In the genomic region with DNA sequence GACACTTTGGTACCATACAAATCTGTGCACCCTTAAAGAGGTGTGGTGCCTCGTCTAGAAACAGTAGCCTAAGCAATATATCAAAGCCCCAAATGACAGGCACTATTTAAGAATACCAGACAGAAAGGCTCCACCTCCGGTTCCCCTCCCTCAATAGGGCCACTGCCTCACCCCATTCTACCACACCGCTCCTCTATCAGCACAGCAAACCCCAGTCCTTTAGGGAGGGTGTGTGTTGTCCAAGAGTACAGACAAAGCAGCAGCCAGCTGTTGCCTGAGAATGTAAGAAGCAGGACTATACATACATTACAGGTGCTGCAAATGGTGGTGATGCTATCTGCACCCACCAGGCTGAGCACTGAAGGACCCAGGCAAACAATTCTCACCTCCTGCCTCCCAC, we compare ENCODE assay signal across 26 mouse cellular contexts. TPM values are rescaled to one million over a fixed set of nuclear protein-coding genes. Genes with fewer than 3 reads are reported as not detected.
A peak's percentile ranks its signal among the peaks of the same experiment; 100 is the strongest.
DNase-seq lines count a peak whose midpoint lies in the region; ATAC-seq and TF ChIP-seq lines count a peak whose summit lies in the region.
"Had no signal": no experiment of that assay in that cellular context is flagged by ENCODE, and none has a peak within 500 bp of the region (broad histone marks: within the 10 kb centered on the region; RNA-seq: fewer than 3 reads in every experiment).

No protein-coding gene starts in this region.

- H3K4me1 ChIP-seq in MEL (ENCODE audit: control insufficient read depth in 1 of 2, insufficient read depth in 2 of 2, low read length in 2 of 2): peaks cover 7 to 21% of the 10 kb centered on the region in 2 experiments
- H3K4me1 ChIP-seq in liver, embryonic 15.5 days (replicated peaks): peaks cover 31% of the 10 kb centered on the region
- no peaks in the 10 kb centered on the region for H3K4me1 ChIP-seq in kidney, adult 2 months (ENCODE audit: control insufficient read depth, insufficient read depth, low read length)
- H3K4me1 ChIP-seq: forebrain, embryonic 15.5 days; hindbrain, embryonic 10.5 days; hindbrain, embryonic 15.5 days; midbrain, embryonic 12.5 days; neural tube, embryonic 13.5 days had no signal

- no peak for TF ChIP-seq RAD21 in MEL (IDR thresholded peaks at IDR 0.05; ENCODE audit: low read depth, low read length)

- DNase-seq in CD4-positive, CD25-positive, alpha-beta regulatory T cell, adult 2 months (ENCODE audit: low read depth, low spot score): peak; percentile 3
- DNase-seq in MEL (ENCODE audit: low read depth, low spot score): no peak
- no peak for DNase-seq in kidney, adult 2 months
- DNase-seq in cerebellum, adult 9-10 months: no peak
- no peak for DNase-seq in yolk sac, embryonic 10.5 days (ENCODE audit: low spot score)
- DNase-seq: adrenal gland, postnatal 14 days; cerebellum, adult 11 months; cerebellum, adult 9-11 months; gastrocnemius, adult 2 months; gastrocnemius, postnatal 36 days; heart, postnatal 14 days; kidney, adult 8-10 months; kidney, postnatal 4 days; left cerebral cortex, postnatal 4 days; lung, embryonic 14.5 days had no signal

- H3K36me3 ChIP-seq in MEL (ENCODE audit: control insufficient read depth in 1 of 2, insufficient read depth in 2 of 2, low read length in 2 of 2): peaks cover 0 to 28% of the 10 kb centered on the region in 2 experiments; a peak in 2 of 4 replicates
- no peaks in the 10 kb centered on the region; the same call in 1 of the 2 replicates for H3K36me3 ChIP-seq in liver, embryonic 15.5 days (replicated peaks)
- no peaks in the 10 kb centered on the region for H3K36me3 ChIP-seq in kidney, adult 2 months (ENCODE audit: control insufficient read depth, insufficient read depth, low read length)
- H3K36me3 ChIP-seq: forebrain, embryonic 10.5 days; forebrain, embryonic 15.5 days; hindbrain, embryonic 10.5 days; hindbrain, embryonic 15.5 days; midbrain, embryonic 12.5 days; neural tube, embryonic 13.5 days had no signal

- 40% methylated on average over 3 of the region's 3 CpGs for WGBS in liver, embryonic 15.5 days (ENCODE audit: insufficient replicate concordance)
- WGBS in kidney, adult 2 months: 61% methylated on average over 3 of the region's 3 CpGs

- H3K27me3 ChIP-seq in MEL (ENCODE audit: control insufficient read depth in 1 of 2, insufficient read depth in 2 of 2, low read length in 2 of 2): no peaks in the 10 kb centered on the region
- no peaks in the 10 kb centered on the region for H3K27me3 ChIP-seq in liver, embryonic 15.5 days
- H3K27me3 ChIP-seq in kidney, adult 2 months (replicated peaks; ENCODE audit: control insufficient read depth, insufficient read depth, low read length): no peaks in the 10 kb centered on the region
- H3K27me3 ChIP-seq: CH12.LX; forebrain, embryonic 15.5 days; hindbrain, embryonic 15.5 days; midbrain, embryonic 12.5 days; neural tube, embryonic 13.5 days had no signal

- no peaks in the 10 kb centered on the region for H3K9me3 ChIP-seq in MEL (replicated peaks; ENCODE audit: insufficient read depth, low read length)
- no peaks in the 10 kb centered on the region for H3K9me3 ChIP-seq in liver, embryonic 15.5 days (replicated peaks)
- H3K9me3 ChIP-seq: forebrain, embryonic 10.5 days; forebrain, embryonic 15.5 days; hindbrain, embryonic 10.5 days; hindbrain, embryonic 15.5 days; midbrain, embryonic 12.5 days; neural tube, embryonic 13.5 days had no signal

- H3K9ac ChIP-seq in MEL (ENCODE audit: control insufficient read depth, low read depth, low read length, poor library complexity, severe bottlenecking): no peak overlapping the region
- no peak overlapping the region for H3K9ac ChIP-seq in liver, embryonic 15.5 days
- H3K9ac ChIP-seq: forebrain, embryonic 15.5 days; hindbrain, embryonic 15.5 days; lung, embryonic 14.5 days; midbrain, embryonic 12.5 days; neural tube, embryonic 13.5 days had no signal

- H3K79me2 ChIP-seq in MEL (ENCODE audit: control insufficient read depth, insufficient read depth, low read length, poor library complexity): no peaks in the 10 kb centered on the region

- TF ChIP-seq EP300 in MEL (IDR thresholded peaks at IDR 0.05; ENCODE audit: low read depth in 1 of 2, low read length in 2 of 2): no peak

- TF ChIP-seq POLR2A in MEL (IDR thresholded peaks at IDR 0.05; ENCODE audit: control insufficient read depth in 1 of 2, insufficient read depth in 1 of 2, low read depth in 1 of 2, low read length in 2 of 2, poor library complexity in 1 of 2): no peak
- TF ChIP-seq POLR2A in kidney, adult 2 months (IDR thresholded peaks at IDR 0.05; ENCODE audit: low read depth, low read length): no peak

- peak; percentile 24 for ATAC-seq in inflammation-experienced regulatory T-cells, adult 6 months
- 0 out of 2 replicates have a peak, but pooled peaks have one; percentile 41 for ATAC-seq in liver, embryonic 15.5 days (ENCODE audit: insufficient read depth)
- ATAC-seq: forebrain, embryonic 15.5 days; Patski had no signal

- TF ChIP-seq CTCF in MEL (IDR thresholded peaks at IDR 0.05 in 2 of 3, conservative IDR thresholded peaks at IDR 0.05 in 1 of 3; ENCODE audit: control insufficient read depth in 1 of 3, insufficient read depth in 1 of 3, low read depth in 2 of 3, low read length in 3 of 3, poor library complexity in 1 of 3, severe bottlenecking in 1 of 3): no peak
- no peak for TF ChIP-seq CTCF in kidney, adult 2 months (conservative IDR thresholded peaks at IDR 0.05; ENCODE audit: insufficient read depth, insufficient read length, low read depth, low read length)

- H3K4me2 ChIP-seq in liver, embryonic 15.5 days: peak overlapping the region; percentile 55; the same call in 1 of the 2 replicates
- H3K4me2 ChIP-seq: forebrain, embryonic 15.5 days; hindbrain, embryonic 15.5 days; lung, embryonic 14.5 days; midbrain, embryonic 12.5 days; neural tube, embryonic 13.5 days had no signal

- 0 out of 2 replicates have a peak overlapping the region, but pooled peaks have one; percentile 34 for H3K27ac ChIP-seq in MEL (ENCODE audit: control insufficient read depth, low read depth, low read length)
- H3K27ac ChIP-seq in liver, embryonic 15.5 days (replicated peaks): peak overlapping the region; percentile 80
- H3K27ac ChIP-seq in kidney, adult 2 months (ENCODE audit: insufficient read depth, low read depth, low read length): no peak overlapping the region
- H3K27ac ChIP-seq: forebrain, embryonic 10.5 days; forebrain, embryonic 15.5 days; gastrocnemius, adult 2 months; hindbrain, embryonic 10.5 days; hindbrain, embryonic 15.5 days; kidney, postnatal 0 days; midbrain, embryonic 12.5 days had no signal

- no peak overlapping the region for H3K4me3 ChIP-seq in MEL (ENCODE audit: control insufficient read depth in 1 of 2, insufficient read depth in 1 of 2, low read depth in 2 of 2, low read length in 2 of 2)
- no peak overlapping the region for H3K4me3 ChIP-seq in liver, embryonic 15.5 days (replicated peaks)
- H3K4me3 ChIP-seq in kidney, adult 2 months (ENCODE audit: insufficient read depth, low read depth, low read length): no peak overlapping the region
- H3K4me3 ChIP-seq: forebrain, embryonic 10.5 days; forebrain, embryonic 15.5 days; gastrocnemius, adult 2 months; hindbrain, embryonic 10.5 days; hindbrain, embryonic 15.5 days; midbrain, embryonic 12.5 days; neural tube, embryonic 13.5 days had no signal

TF ChIP-seq in MEL, 35 proteins besides CTCF, POLR2A, EP300 and RAD21:
- TF ChIP-seq ZKSCAN1 (IDR thresholded peaks at IDR 0.05; ENCODE audit: low read depth, low read length): no peak
- no peak for TF ChIP-seq POLR2AphosphoS5 (IDR thresholded peaks at IDR 0.05; ENCODE audit: borderline replicate concordance, low read depth, low read length)
- no peak for TF ChIP-seq HCFC1 (IDR thresholded peaks at IDR 0.05; ENCODE audit: low read depth, low read length)
- no peak for TF ChIP-seq GATA1 (IDR thresholded peaks at IDR 0.05; ENCODE audit: low read depth, low read length)
- no peak for TF ChIP-seq CHD1 (IDR thresholded peaks at IDR 0.05; ENCODE audit: low read depth, low read length)
- TF ChIP-seq GABPA (IDR thresholded peaks at IDR 0.05; ENCODE audit: low read depth, low read length): no peak
- no peak for TF ChIP-seq MAZ (IDR thresholded peaks at IDR 0.05; ENCODE audit: low read depth, low read length)
- no peak for TF ChIP-seq MYC (IDR thresholded peaks at IDR 0.05; ENCODE audit: low read depth, low read length)
- TF ChIP-seq MYB (IDR thresholded peaks at IDR 0.05; ENCODE audit: low read depth, low read length): no peak
- no peak for TF ChIP-seq USF1 (IDR thresholded peaks at IDR 0.05; ENCODE audit: low read depth, low read length)
- no peak for TF ChIP-seq RCOR1 (IDR thresholded peaks at IDR 0.05; ENCODE audit: low read depth, low read length)
- TF ChIP-seq ZMIZ1 (IDR thresholded peaks at IDR 0.05; ENCODE audit: low read depth, low read length): no peak

RNA-seq across cellular contexts. Expression of a gene that starts 17.2 kb away (rescaled TPM):
- 7.7 and 7.9 TPM in 2 replicates for total RNA-seq in MEL (2012; rRNA removed)
- polyA plus RNA-seq in MEL (2012; ENCODE audit: insufficient read depth in 1 of 2, insufficient read length in 2 of 2, low read depth in 1 of 2, low replicate concordance in 2 of 2, missing spikeins in 1 of 2): 10 to 100 TPM in 1 of 2 experiments, not detected in 1; 12.0 TPM
- 10 to 100 TPM; 16.9 to 24.8 (median 18.5) TPM for polyA plus RNA-seq in inflammation-experienced regulatory T-cells, adult 6 months (2017; shearing (Covaris generic))
- polyA plus RNA-seq in liver, embryonic 15.5 days (2015; fragmentation: Nextera tagmentation; extraction: Ambion mirVana): 10.8 and 11.6 TPM in 2 replicates
- polyA plus RNA-seq in kidney, adult 2 months (2012; rRNA removed): 23.7 and 24.1 TPM in 2 replicates
